Mouse (Mus musculus) liver, embryonic 15.5 days (tissue): ENCODE measurements at regions not wholly inside any gene's neighbourhood (a gene's known extent, or its start where the extent isn't known, plus 50 kb on each side); places are given as distances from the start of the nearest gene placed in this dataset.

Experiments used
- ATAC-seq: fragments of 200-750 bp; cut with Nextera tagmentation; 2 replicates; pipeline ENCODE4 v1.8.0; 2017; ENCODE audit warnings: moderate number of reproducible peaks, mild to moderate bottlenecking, moderate library complexity; ENCODE audit not compliant: insufficient read depth
- H3K27ac ChIP-seq: fragments of 300-500 bp; sonication (generic); replicated peaks from 2 replicates; pipeline ENCODE4 v1.5.1; 2015; ENCODE audit warnings: mild to moderate bottlenecking, inconsistent platforms
- H3K27me3 ChIP-seq: fragments of 300-500 bp; sonication (generic); 2 replicates; pipeline ENCODE4 v1.6.1; 2015; ENCODE audit warnings: mild to moderate bottlenecking, inconsistent platforms
- H3K36me3 ChIP-seq: fragments of 300-500 bp; sonication (generic); replicated peaks from 2 replicates; pipeline ENCODE4 v1.6.1; 2015; ENCODE audit warnings: moderate library complexity, mild to moderate bottlenecking, inconsistent platforms
- H3K4me1 ChIP-seq: fragments of 300-500 bp; sonication (generic); replicated peaks from 2 replicates; pipeline ENCODE4 v1.6.1; 2015; ENCODE audit warnings: inconsistent platforms
- H3K4me2 ChIP-seq: fragments of 300-500 bp; sonication (generic); 2 replicates; pipeline ENCODE4 v1.6.1; 2015; ENCODE audit warnings: moderate library complexity, mild to moderate bottlenecking, inconsistent platforms
- H3K4me3 ChIP-seq: fragments of 300-500 bp; sonication (generic); replicated peaks from 2 replicates; pipeline ENCODE4 v1.5.1; 2015; ENCODE audit warnings: mild to moderate bottlenecking, inconsistent platforms
- H3K9ac ChIP-seq: fragments of 300-500 bp; sonication (generic); 2 replicates; pipeline ENCODE4 v1.6.1; 2015; ENCODE audit warnings: moderate library complexity, mild to moderate bottlenecking, inconsistent platforms
- H3K9me3 ChIP-seq: fragments of 300-500 bp; sonication (generic); replicated peaks from 2 replicates; pipeline ENCODE4 v1.6.1; 2016; ENCODE audit warnings: inconsistent platforms
- WGBS: fragments of 180-500 bp; shearing (Covaris S2); methylation state at CpG from one replicate; pipeline ENCODE4 v1.1.7; 2015; ENCODE audit warnings: mixed read lengths; ENCODE audit not compliant: insufficient replicate concordance; 5-methylcytosine and 5-hydroxymethylcytosine counted together

DNA sequence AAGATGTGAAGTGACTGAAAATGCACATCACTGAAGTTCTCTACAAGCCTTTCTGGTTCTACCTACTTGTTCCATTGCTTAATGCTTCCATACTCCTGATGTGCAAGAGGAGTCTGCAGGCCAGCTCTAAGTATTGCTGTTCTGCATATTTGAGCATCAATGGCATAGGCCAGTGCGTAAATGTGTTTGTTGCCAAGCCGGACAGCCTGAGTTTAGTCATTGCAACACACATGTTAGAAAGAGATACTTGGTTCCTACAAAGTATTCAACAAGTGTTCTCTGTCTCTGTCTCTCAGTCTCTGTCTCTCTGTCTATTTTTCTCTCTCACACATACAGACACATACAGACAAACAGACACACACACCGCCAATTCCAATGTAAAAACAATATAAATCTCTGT lies 1288.4 kb downstream of the Defb40 start:
- WGBS = 77% methylated on average over 3 of the region's 3 CpGs
- H3K9me3 ChIP-seq = no peaks in the 10 kb centered on the region
- no peak overlapping the region for H3K9ac ChIP-seq
- H3K4me2 ChIP-seq = no peak overlapping the region
- H3K27ac ChIP-seq = no peak overlapping the region
- H3K27me3 ChIP-seq = no peaks in the 10 kb centered on the region
- no peaks in the 10 kb centered on the region for H3K36me3 ChIP-seq
- H3K4me3 ChIP-seq = no peak overlapping the region
- ATAC-seq = no peak
- no peaks in the 10 kb centered on the region for H3K4me1 ChIP-seq

DNA sequence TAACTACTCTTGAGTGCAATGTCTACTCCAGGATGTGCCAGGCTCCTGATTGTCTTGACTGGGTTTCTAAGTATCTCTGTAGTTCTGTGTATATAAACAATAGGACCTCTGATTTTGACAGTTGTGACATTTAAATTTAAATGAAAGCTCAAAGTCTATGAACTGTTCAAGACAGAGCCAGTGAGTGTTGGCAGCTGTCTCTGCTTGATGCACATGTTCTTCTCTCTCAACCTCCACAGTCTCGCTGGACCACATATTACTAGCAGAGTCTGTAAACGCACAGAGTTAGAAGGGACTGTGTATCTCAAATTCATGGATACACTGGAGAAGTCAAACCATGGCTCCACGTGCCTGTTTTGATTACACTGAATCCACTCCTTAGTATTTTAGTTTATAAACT lies 1291.0 kb downstream of the Defb40 start:
- 61% methylated on average over 3 of the region's 3 CpGs for WGBS
- Histone ChIP-seq H3K9ac (no peak overlapping the region), H3K27ac (no peak overlapping the region), H3K36me3 (no peaks in the 10 kb centered on the region), H3K27me3 (no peaks in the 10 kb centered on the region), H3K9me3 (no peaks in the 10 kb centered on the region), H3K4me3 (no peak overlapping the region), H3K4me2 (no peak overlapping the region), H3K4me1 (no peaks in the 10 kb centered on the region)
- ATAC-seq = no peak

DNA sequence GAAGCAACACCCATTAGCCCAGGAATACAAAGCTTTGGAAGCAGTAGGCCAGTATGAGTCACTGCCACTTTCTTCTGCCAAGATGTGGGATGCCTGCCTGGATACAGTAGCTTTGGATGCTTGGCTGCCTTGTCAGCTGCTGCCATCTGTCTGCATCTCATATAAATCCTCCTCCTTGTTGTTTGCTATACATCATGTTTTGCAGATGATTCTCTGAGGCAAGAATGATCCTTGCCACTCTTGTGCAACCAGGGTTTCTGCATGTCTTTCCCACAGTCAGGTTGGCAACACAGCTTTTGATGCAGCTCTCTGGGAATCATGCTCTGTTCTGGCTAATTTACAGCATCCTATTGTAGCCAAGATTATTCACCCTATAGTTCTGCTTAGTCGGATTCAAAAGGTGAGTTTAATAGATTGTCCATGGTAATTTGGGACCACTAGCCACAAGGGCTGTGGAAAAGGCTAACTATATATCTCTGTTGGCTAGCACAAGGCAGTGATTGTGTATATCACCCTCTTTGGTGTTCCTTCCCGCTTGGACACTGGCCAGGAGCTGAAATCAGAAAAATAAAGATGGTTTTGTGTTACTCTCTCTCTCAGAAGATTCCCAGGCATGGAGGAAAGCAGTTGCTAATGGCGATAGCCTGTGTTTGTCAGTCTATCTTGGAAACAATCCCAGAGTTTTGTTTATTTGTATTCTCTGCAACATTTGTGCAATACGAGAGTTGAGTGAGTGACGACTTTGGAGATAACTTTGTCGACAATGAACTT lies 1313.5 kb downstream of the Defb40 start:
- no peak for ATAC-seq
- H3K4me2 ChIP-seq = no peak overlapping the region
- 49% methylated on average over 6 of the region's 6 CpGs for WGBS

DNA sequence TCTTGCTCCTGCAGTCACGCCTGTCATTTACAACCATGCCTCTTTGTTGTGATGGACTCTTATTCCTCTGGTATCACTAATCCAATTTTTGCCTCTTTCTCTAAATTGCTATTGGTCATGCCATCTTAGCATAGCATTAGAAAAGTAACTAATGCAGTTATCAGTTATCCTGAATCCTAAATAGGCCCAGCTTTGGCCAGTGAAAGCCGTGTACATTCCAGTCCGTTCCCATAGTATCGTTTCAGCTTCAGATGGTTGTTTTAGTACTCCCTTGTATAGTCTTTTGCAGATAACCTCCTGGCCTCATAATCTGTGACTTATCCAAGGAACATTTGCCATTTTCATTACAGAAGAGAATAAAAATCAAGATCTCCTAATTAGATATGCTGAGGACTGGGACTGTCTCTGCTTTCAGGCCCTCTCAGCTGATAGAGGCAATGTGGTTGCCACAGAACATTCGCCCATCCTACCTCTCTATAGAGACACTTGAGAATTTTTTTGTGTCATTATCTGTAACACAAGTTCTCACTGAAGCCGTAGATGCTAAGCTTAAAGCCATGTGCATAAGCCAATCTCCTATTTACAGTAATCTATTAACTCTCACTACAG lies 1318.2 kb downstream of the Defb40 start:
- Histone ChIP-seq H3K27me3 (no peaks in the 10 kb centered on the region), H3K4me3 (no peak overlapping the region), H3K9me3 (no peaks in the 10 kb centered on the region), H3K9ac (no peak overlapping the region), H3K36me3 (no peaks in the 10 kb centered on the region), H3K4me2 (no peak overlapping the region), H3K27ac (no peak overlapping the region), H3K4me1 (no peaks in the 10 kb centered on the region)
- WGBS = 60% methylated on average over 6 of the region's 6 CpGs
- ATAC-seq = no peak

More for the DNA sequence above, 1313.5 kb downstream of the Defb40 start:
- Histone ChIP-seq H3K36me3 (no peaks in the 10 kb centered on the region), H3K27ac (no peak overlapping the region), H3K9ac (no peak overlapping the region), H3K4me3 (no peak overlapping the region), H3K9me3 (no peaks in the 10 kb centered on the region), H3K27me3 (no peaks in the 10 kb centered on the region), H3K4me1 (no peaks in the 10 kb centered on the region)

GRCm38 (mm10) chr8:17653786-17654185 lies 1324.3 kb downstream of the Defb40 start:
- Histone ChIP-seq H3K9ac (no peak overlapping the region), H3K27ac (no peak overlapping the region), H3K4me2 (no peak overlapping the region), H3K27me3 (no peaks in the 10 kb centered on the region), H3K4me1 (no peaks in the 10 kb centered on the region), H3K36me3 (no peaks in the 10 kb centered on the region), H3K4me3 (no peak overlapping the region), H3K9me3 (no peaks in the 10 kb centered on the region)
- no peak for ATAC-seq
- 7% methylated on average over 2 of the region's 2 CpGs for WGBS

- H3K27ac ChIP-seq = no peak overlapping the region
- H3K36me3 ChIP-seq = no peaks in the 10 kb centered on the region
- no peaks in the 10 kb centered on the region for H3K9me3 ChIP-seq
- no peaks in the 10 kb centered on the region for H3K27me3 ChIP-seq
- no peak for ATAC-seq
- H3K4me3 ChIP-seq = no peak overlapping the region
- H3K4me1 ChIP-seq = no peaks in the 10 kb centered on the region
- no peak overlapping the region for H3K4me2 ChIP-seq
- no peak overlapping the region for H3K9ac ChIP-seq
These were observed 1330.5 kb downstream of the Defb40 start for GRCm38 (mm10) chr8:17647559-17647958.

DNA sequence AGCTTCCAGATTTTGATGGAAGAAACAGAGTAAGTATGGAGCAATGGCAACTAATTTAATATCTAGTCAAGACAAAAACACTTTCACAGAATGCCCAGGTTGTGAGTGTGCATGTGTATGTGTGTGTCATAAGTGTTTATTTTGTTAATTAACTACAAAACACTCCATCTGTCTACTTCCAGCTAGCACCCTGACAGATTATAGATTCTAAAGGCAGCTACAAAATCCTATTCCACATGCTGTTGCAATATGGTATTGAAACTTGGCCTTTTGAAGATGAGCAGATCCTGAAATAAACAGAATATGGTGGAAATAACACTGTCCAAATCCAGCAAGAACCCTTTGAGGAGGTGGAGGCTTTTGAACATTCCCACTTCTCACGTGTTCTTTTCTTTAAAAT lies 1356.9 kb downstream of the Defb40 start:
- Histone ChIP-seq H3K4me2 (no peak overlapping the region), H3K36me3 (no peaks in the 10 kb centered on the region), H3K9me3 (no peaks in the 10 kb centered on the region), H3K9ac (no peak overlapping the region), H3K4me1 (no peaks in the 10 kb centered on the region), H3K27ac (no peak overlapping the region), H3K27me3 (no peaks in the 10 kb centered on the region), H3K4me3 (no peak overlapping the region)
- ATAC-seq = no peak
- WGBS = 20% methylated on average over 1 of the region's 1 CpGs

DNA sequence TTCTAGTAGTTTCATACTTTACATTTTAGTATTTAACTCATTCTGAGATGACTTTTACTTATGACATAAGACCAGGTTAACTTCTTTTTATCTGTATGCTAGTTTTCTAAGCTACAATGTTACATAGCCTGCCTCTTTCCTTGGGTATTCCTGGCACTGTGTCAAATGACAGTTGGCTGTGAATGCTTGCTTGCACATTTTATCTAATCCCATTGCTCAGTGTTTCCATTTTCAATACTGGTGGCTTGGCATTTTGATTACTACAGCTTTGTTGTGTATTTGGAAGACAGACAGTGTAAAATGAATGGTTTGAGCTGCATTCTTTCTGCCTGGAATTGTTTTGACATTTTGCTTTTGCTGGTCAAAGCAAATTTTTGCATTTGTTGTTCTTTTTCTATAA lies 1359.2 kb downstream of the Defb40 start:
- Histone ChIP-seq H3K27ac (no peak overlapping the region), H3K9ac (no peak overlapping the region), H3K36me3 (no peaks in the 10 kb centered on the region), H3K9me3 (no peaks in the 10 kb centered on the region), H3K4me2 (no peak overlapping the region), H3K4me1 (no peaks in the 10 kb centered on the region), H3K4me3 (no peak overlapping the region), H3K27me3 (no peaks in the 10 kb centered on the region)
- no peak for ATAC-seq

DNA sequence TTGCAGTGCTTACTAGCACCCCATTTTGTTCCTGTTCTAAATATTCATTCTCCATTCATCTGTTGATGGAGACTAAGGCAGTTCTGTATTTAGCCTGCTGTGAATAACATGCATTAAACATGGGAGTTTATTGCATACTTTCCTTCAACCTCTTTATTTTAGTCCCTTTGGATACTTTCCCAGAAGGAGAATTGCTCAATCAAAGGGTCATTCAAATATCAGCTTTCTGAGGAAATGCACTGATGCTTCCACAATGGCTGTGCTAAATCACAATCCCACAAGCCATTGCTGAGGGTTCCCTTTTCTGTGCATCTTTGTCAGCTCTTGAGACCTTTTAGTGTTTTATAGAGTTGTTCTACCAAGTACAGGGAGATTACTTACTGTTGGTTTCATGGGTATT lies 1359.9 kb downstream of the Defb40 start:
- Histone ChIP-seq H3K27me3 (no peaks in the 10 kb centered on the region), H3K4me1 (no peaks in the 10 kb centered on the region), H3K4me3 (no peak overlapping the region), H3K9me3 (no peaks in the 10 kb centered on the region), H3K4me2 (no peak overlapping the region), H3K9ac (no peak overlapping the region), H3K36me3 (no peaks in the 10 kb centered on the region), H3K27ac (no peak overlapping the region)
- ATAC-seq = no peak

- no peak overlapping the region for H3K4me3 ChIP-seq
- H3K27me3 ChIP-seq = no peaks in the 10 kb centered on the region
- WGBS = 16% methylated on average over 1 of the region's 1 CpGs
- H3K9ac ChIP-seq = no peak overlapping the region
- H3K4me1 ChIP-seq = no peaks in the 10 kb centered on the region
- no peaks in the 10 kb centered on the region for H3K36me3 ChIP-seq
- no peak for ATAC-seq
- no peak overlapping the region for H3K27ac ChIP-seq
- H3K9me3 ChIP-seq = no peaks in the 10 kb centered on the region
- no peak overlapping the region for H3K4me2 ChIP-seq
These were observed 1375.2 kb downstream of the Defb40 start for GRCm38 (mm10) chr8:17602861-17603260.

- ATAC-seq = no peak
- H3K9me3 ChIP-seq = no peaks in the 10 kb centered on the region
- no peak overlapping the region for H3K27ac ChIP-seq
- no peaks in the 10 kb centered on the region for H3K4me1 ChIP-seq
- H3K4me3 ChIP-seq = no peak overlapping the region
- no peaks in the 10 kb centered on the region for H3K36me3 ChIP-seq
- no peak overlapping the region for H3K9ac ChIP-seq
- H3K27me3 ChIP-seq = no peaks in the 10 kb centered on the region
- 57% methylated on average over 4 of the region's 4 CpGs for WGBS
- no peak overlapping the region for H3K4me2 ChIP-seq
These were observed 1379.3 kb downstream of the Defb40 start for GRCm38 (mm10) chr8:17598736-17599135.

DNA sequence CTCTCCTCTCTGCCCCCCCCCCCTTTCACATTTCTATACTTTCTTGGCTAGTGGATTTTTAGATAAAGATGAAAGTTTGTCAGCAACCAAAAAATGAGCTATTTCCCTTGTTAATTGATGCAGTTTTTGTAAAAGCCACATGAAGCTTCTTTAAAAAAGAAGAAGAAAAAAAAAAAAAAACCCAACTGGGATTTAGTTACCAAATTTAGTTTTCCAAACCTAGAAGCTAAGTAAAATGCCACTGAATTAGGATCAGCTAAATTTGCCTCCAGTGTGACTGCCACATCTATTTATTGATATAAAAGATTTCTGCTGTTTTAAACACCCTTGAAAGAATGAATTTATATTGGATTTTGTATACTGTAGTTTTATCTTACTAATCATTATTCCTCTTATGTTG lies 1381.5 kb downstream of the Defb40 start:
- ATAC-seq = no peak
- no peak overlapping the region for H3K4me3 ChIP-seq
- H3K4me2 ChIP-seq = no peak overlapping the region
- H3K4me1 ChIP-seq = no peaks in the 10 kb centered on the region
- H3K36me3 ChIP-seq = no peaks in the 10 kb centered on the region
- H3K27ac ChIP-seq = no peak overlapping the region
- no peaks in the 10 kb centered on the region for H3K9me3 ChIP-seq
- H3K9ac ChIP-seq = no peak overlapping the region
- H3K27me3 ChIP-seq = no peaks in the 10 kb centered on the region
